Mouse (Mus musculus): Measurements from ENCODE around the gene Meig1. TPM values are rescaled to one million over a fixed set of nuclear protein-coding genes. Genes with fewer than 3 reads are reported as not detected.
"Not testable (repeated sequence)": the region's sequence is repeated elsewhere in the genome, so short reads cannot be mapped to it uniquely, and the experiment has no call there.

Gene Meig1
- polyA plus RNA-seq, 1 experiment from 2014 or later = 2.8 TPM

GRCm38 (mm10) chr2:3424579-3424910 is 2.1 kb upstream of the Meig1 start:
- Histone ChIP-seq H3K9me3 (ENCODE audit: control insufficient read depth, low read length) (no peaks in the 10 kb centered on the region), H3K27me3 (ENCODE audit: control insufficient read depth, insufficient read depth, low read length) (no peaks in the 10 kb centered on the region), H3K4me1 (ENCODE audit: control insufficient read depth, insufficient read depth, low read length) (peaks cover 5% of the 10 kb centered on the region; the same call in 1 of the 2 replicates), H3K4me3 (ENCODE audit: low read depth, low read length) (peak overlapping the region; percentile 63), H3K4me2 (ENCODE audit: low read depth, low read length) (peak overlapping the region; percentile 94), H3K27ac (ENCODE audit: low read depth, low read length) (no peak overlapping the region), H3K36me3 (ENCODE audit: control insufficient read depth, insufficient read depth, low read length) (no peaks in the 10 kb centered on the region), H3K9ac (replicated peaks; ENCODE audit: low read depth, low read length) (peak overlapping the region; percentile 61)
- 7% methylated on average over 9 of the region's 10 CpGs for WGBS
- no peak for ATAC-seq (ENCODE audit: low read depth)

- ATAC-seq (ENCODE audit: low read depth) = peak; percentile 99
- Histone ChIP-seq H3K9me3 (ENCODE audit: control insufficient read depth, low read length) (no peaks in the 10 kb centered on the region), H3K27me3 (ENCODE audit: control insufficient read depth, insufficient read depth, low read length) (no peaks in the 10 kb centered on the region), H3K36me3 (ENCODE audit: control insufficient read depth, insufficient read depth, low read length) (no peaks in the 10 kb centered on the region), H3K27ac (ENCODE audit: low read depth, low read length) (no peak within 1 kb of the TSS), H3K9ac (replicated peaks; ENCODE audit: low read depth, low read length) (peak within 1 kb of the TSS; percentile 61), H3K4me1 (ENCODE audit: control insufficient read depth, insufficient read depth, low read length) (peaks cover 5% of the 10 kb centered on the region; the same call in 1 of the 2 replicates), H3K4me2 (ENCODE audit: low read depth, low read length) (peak within 1 kb of the TSS; percentile 94), H3K4me3 (ENCODE audit: low read depth, low read length) (peak within 1 kb of the TSS; percentile 63)
- 2% methylated on average over 29 of the region's 29 CpGs for WGBS
Measured at GRCm38 (mm10) chr2:3423841-3424578, 1.6 kb upstream of the Meig1 start, which contains the start of gene Dclre1c. Gene Dclre1c (plus strand): TSS chr2:3424131.

- H3K4me1 ChIP-seq (ENCODE audit: control insufficient read depth, insufficient read depth, low read length) = peaks cover 8% of the 10 kb centered on the region; the same call in 1 of the 2 replicates
- H3K27me3 ChIP-seq (ENCODE audit: control insufficient read depth, insufficient read depth, low read length) = no peaks in the 10 kb centered on the region
- H3K9ac ChIP-seq (replicated peaks; ENCODE audit: low read depth, low read length) = no peak overlapping the region
- H3K4me2 ChIP-seq (ENCODE audit: low read depth, low read length) = no peak overlapping the region; the same call in 1 of the 2 replicates
- no peak overlapping the region for H3K27ac ChIP-seq (ENCODE audit: low read depth, low read length)
- no peaks in the 10 kb centered on the region for H3K9me3 ChIP-seq (ENCODE audit: control insufficient read depth, low read length)
- 37% methylated on average over 4 of the region's 4 CpGs for WGBS
- ATAC-seq (ENCODE audit: low read depth) = no peak
- H3K4me3 ChIP-seq (ENCODE audit: low read depth, low read length) = no peak overlapping the region
- H3K36me3 ChIP-seq (ENCODE audit: control insufficient read depth, insufficient read depth, low read length) = no peaks in the 10 kb centered on the region
Measured at GRCm38 (mm10) chr2:3420157-3420556, 2.3 kb downstream of the Meig1 start.

- no peaks in the 10 kb centered on the region for H3K9me3 ChIP-seq (ENCODE audit: control insufficient read depth, low read length)
- H3K27ac ChIP-seq (ENCODE audit: low read depth, low read length) = no peak overlapping the region
- ATAC-seq (ENCODE audit: low read depth) = peak; percentile 94
- peak overlapping the region; percentile 50 for H3K4me3 ChIP-seq (ENCODE audit: low read depth, low read length)
- under 1% methylated on average over 38 of the region's 38 CpGs for WGBS
- H3K36me3 ChIP-seq (ENCODE audit: control insufficient read depth, insufficient read depth, low read length) = no peaks in the 10 kb centered on the region
- peak overlapping the region; percentile 50 for H3K9ac ChIP-seq (replicated peaks; ENCODE audit: low read depth, low read length)
- 0 out of 2 replicates have a peak, but pooled peaks cover 3% of the 10 kb centered on the region for H3K4me1 ChIP-seq (ENCODE audit: control insufficient read depth, insufficient read depth, low read length)
- H3K4me2 ChIP-seq (ENCODE audit: low read depth, low read length) = peak overlapping the region; percentile 64
- H3K27me3 ChIP-seq (ENCODE audit: control insufficient read depth, insufficient read depth, low read length) = no peaks in the 10 kb centered on the region
Measured at GRCm38 (mm10) chr2:3418883-3419431, 3.5 kb downstream of the Meig1 start.

- no peaks in the 10 kb centered on the region for H3K9me3 ChIP-seq (ENCODE audit: control insufficient read depth, low read length)
- no peak for ATAC-seq (ENCODE audit: low read depth)
- H3K4me1 ChIP-seq (ENCODE audit: control insufficient read depth, insufficient read depth, low read length) = 0 out of 2 replicates have a peak, but pooled peaks cover 3% of the 10 kb centered on the region
- H3K27ac ChIP-seq (ENCODE audit: low read depth, low read length) = no peak overlapping the region
- H3K27me3 ChIP-seq (ENCODE audit: control insufficient read depth, insufficient read depth, low read length) = no peaks in the 10 kb centered on the region
- WGBS = 59% methylated on average over 1 of the region's 1 CpGs
- no peak overlapping the region for H3K9ac ChIP-seq (replicated peaks; ENCODE audit: low read depth, low read length)
- H3K4me2 ChIP-seq (ENCODE audit: low read depth, low read length) = no peak overlapping the region
- no peak overlapping the region for H3K4me3 ChIP-seq (ENCODE audit: low read depth, low read length)
- no peaks in the 10 kb centered on the region for H3K36me3 ChIP-seq (ENCODE audit: control insufficient read depth, insufficient read depth, low read length)
Measured at GRCm38 (mm10) chr2:3415676-3416075, 6.8 kb downstream of the Meig1 start.

- H3K36me3 ChIP-seq (ENCODE audit: control insufficient read depth, insufficient read depth, low read length) = no peaks in the 10 kb centered on the region
- ATAC-seq (ENCODE audit: low read depth) = no peak
- H3K4me1 ChIP-seq (ENCODE audit: control insufficient read depth, insufficient read depth, low read length) = 0 out of 2 replicates have a peak, but pooled peaks cover 3% of the 10 kb centered on the region
- 36% methylated on average over 4 of the region's 4 CpGs for WGBS
- no peaks in the 10 kb centered on the region for H3K9me3 ChIP-seq (ENCODE audit: control insufficient read depth, low read length)
- no peak overlapping the region for H3K9ac ChIP-seq (replicated peaks; ENCODE audit: low read depth, low read length)
- H3K4me2 ChIP-seq (ENCODE audit: low read depth, low read length) = no peak overlapping the region
- H3K27ac ChIP-seq (ENCODE audit: low read depth, low read length) = no peak overlapping the region
- no peaks in the 10 kb centered on the region for H3K27me3 ChIP-seq (ENCODE audit: control insufficient read depth, insufficient read depth, low read length)
- H3K4me3 ChIP-seq (ENCODE audit: low read depth, low read length) = no peak overlapping the region
Measured at GRCm38 (mm10) chr2:3414241-3414640, 8.2 kb downstream of the Meig1 start.

- no peak overlapping the region for H3K9ac ChIP-seq (replicated peaks; ENCODE audit: low read depth, low read length)
- ATAC-seq (ENCODE audit: low read depth) = no peak
Measured at GRCm38 (mm10) chr2:3407756-3408155, 14.7 kb downstream of the Meig1 start.

GRCm38 (mm10) chr2:3405981-3406380 is 16.5 kb downstream of the Meig1 start:
- WGBS = 90% methylated on average over 4 of the region's 4 CpGs
- Histone ChIP-seq H3K4me3 (ENCODE audit: low read depth, low read length) (no peak overlapping the region), H3K4me1 (ENCODE audit: control insufficient read depth, insufficient read depth, low read length) (no peaks in the 10 kb centered on the region), H3K9ac (replicated peaks; ENCODE audit: low read depth, low read length) (no peak overlapping the region), H3K9me3 (ENCODE audit: control insufficient read depth, low read length) (no peaks in the 10 kb centered on the region), H3K4me2 (ENCODE audit: low read depth, low read length) (no peak overlapping the region), H3K27ac (ENCODE audit: low read depth, low read length) (no peak overlapping the region), H3K36me3 (ENCODE audit: control insufficient read depth, insufficient read depth, low read length) (no peaks in the 10 kb centered on the region), H3K27me3 (ENCODE audit: control insufficient read depth, insufficient read depth, low read length) (no peaks in the 10 kb centered on the region)
- no peak for ATAC-seq (ENCODE audit: low read depth)

More at GRCm38 (mm10) chr2:3407756-3408155, 14.7 kb downstream of the Meig1 start:
- H3K36me3 ChIP-seq (ENCODE audit: control insufficient read depth, insufficient read depth, low read length) = no peaks in the 10 kb centered on the region
- H3K4me1 ChIP-seq (ENCODE audit: control insufficient read depth, insufficient read depth, low read length) = no peaks in the 10 kb centered on the region
- H3K4me2 ChIP-seq (ENCODE audit: low read depth, low read length) = no peak overlapping the region
- no peaks in the 10 kb centered on the region for H3K27me3 ChIP-seq (ENCODE audit: control insufficient read depth, insufficient read depth, low read length)
- no peak overlapping the region for H3K27ac ChIP-seq (ENCODE audit: low read depth, low read length)
- WGBS = 79% methylated on average over 7 of the region's 7 CpGs
- H3K4me3 ChIP-seq (ENCODE audit: low read depth, low read length) = no peak overlapping the region
- H3K9me3 ChIP-seq (ENCODE audit: control insufficient read depth, low read length) = no peaks in the 10 kb centered on the region

- 74% methylated on average over 10 of the region's 10 CpGs for WGBS
Measured at GRCm38 (mm10) chr2:3397110-3397509, 25.3 kb downstream of the Meig1 start, which contains the start of gene Olah. Gene Olah (minus strand): TSS chr2:3397210.

More at GRCm38 (mm10) chr2:3397110-3397509, 25.3 kb downstream of the Meig1 start, which contains the start of gene Olah:
- H3K27me3 ChIP-seq (ENCODE audit: control insufficient read depth, insufficient read depth, low read length); H3K9me3 ChIP-seq (ENCODE audit: control insufficient read depth, low read length); H3K27ac ChIP-seq (ENCODE audit: low read depth, low read length); H3K4me3 ChIP-seq (ENCODE audit: low read depth, low read length); H3K4me1 ChIP-seq (ENCODE audit: control insufficient read depth, insufficient read depth, low read length); H3K9ac ChIP-seq (replicated peaks; ENCODE audit: low read depth, low read length); ATAC-seq (ENCODE audit: low read depth); H3K36me3 ChIP-seq (ENCODE audit: control insufficient read depth, insufficient read depth, low read length); H3K4me2 ChIP-seq (ENCODE audit: low read depth, low read length): not testable (repeated sequence)
